Mouse (Mus musculus) spleen, postnatal 0 days (tissue): Measurements from ENCODE around the gene Alg12. TPM values are rescaled to one million over a fixed set of nuclear protein-coding genes. Genes with fewer than 3 reads are reported as not detected.

Source experiments
- polyA plus RNA-seq: library from polyadenylated mRNA; unstranded; fragments of >200 nt; fragmentation: Nextera tagmentation; extraction: Ambion mirVana; gene quantifications from 2 replicates; pipeline ENCODE4 v1.2.1, GENCODE M21; 2015

Gene Alg12
- 3.6 and 4.3 TPM in 2 replicates for polyA plus RNA-seq

DNA sequence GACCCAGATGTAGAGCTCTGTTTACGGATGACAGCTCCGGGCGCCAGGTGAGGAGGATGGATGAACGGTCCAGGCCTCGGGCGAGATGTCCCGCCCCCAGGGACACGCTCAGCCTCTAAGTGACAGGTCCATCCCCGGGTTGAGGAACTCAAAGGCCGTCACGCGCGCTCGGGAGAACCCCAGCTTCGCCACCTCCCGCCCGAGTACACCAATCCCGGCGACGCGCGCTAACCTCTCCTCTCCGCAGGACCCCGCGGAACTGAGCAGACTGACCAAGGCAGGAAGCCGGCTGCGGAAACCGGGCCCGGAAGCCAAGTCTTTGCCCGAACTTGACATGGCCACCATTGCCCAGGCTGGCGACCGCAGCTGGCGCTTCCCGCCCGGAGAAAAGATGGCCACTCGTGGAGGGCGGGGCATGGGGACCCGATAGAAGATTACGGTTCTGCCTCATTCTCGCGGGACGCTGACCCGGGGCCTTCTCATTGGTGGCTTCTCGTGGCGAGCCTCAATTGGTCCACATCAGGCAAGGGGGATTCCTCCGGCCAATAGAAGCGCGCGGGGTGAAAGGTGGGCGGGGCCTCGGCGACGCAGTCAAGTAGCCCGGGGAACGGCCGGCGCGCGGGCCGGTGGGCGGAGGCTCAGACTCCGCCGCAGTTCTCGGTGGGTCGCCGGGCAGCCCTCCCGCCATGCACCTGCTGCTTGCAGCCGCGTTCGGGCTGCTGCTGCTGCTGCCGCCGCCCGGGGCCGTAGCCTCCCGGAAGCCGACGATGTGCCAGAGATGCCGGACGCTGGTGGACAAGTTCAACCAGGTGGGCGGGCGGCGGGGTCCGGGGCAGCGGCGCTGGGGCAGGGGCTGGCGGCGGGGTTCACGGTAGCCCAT lies at the start of gene Alg12, which contains the start of gene Creld2:
Gene Alg12, minus strand, starts transcription at position 293 of the 880 bp plus-strand sequence.
Gene Creld2, plus strand, starts transcription at position 621 of the 880 bp plus-strand sequence.

DNA sequence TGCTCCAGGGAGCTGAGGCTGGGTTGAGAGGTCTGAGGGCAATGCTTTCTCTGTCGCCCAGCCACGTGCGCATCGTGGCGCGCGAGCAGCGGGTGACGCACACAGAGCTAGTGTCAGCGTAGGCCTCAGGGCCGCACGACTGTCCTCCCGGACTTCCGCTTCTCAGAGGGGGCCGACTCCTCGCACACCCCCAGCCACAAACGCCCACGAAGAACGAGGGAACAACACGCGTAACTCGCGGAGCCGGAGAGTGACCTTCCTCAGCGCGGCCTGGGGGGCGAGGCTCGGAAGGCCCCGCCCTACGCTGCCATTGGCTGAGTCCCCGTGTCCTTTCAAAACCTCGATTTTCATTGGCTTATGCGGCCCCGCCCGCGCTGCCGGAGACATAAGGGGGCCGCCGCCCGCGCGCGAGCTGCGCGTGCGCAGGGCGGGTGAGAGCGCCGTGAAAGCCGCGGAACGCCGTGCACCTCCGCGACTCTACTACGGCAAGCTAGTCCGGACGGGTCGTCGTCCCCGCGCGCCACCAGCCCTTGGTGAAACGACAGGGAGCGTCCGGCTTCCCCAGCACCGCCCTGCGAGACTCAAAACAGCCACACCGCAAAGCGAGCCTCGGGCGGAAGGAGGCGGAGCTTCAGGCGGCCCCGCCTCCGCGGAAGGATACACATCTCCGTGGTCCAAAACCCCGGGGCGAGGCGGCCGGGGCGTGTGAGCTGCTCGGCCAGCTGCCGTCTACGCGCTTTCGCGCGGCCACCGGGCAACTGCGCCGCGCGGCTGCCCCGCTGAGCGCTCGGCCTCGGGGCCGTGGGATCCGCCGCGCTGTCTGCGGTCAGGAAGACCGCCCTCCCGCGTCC lies 42.9 kb upstream of the Alg12 start, which contains the start of gene Pim3:
Gene Pim3, plus strand, starts transcription at position 415 of the 851 bp plus-strand sequence.

Other genes with a start within 250 kb of the Alg12 start
- not detected in 2 replicates for gene Zdhhc25, start 219.0 kb downstream of the Alg12 start, polyA plus RNA-seq
- gene Brd1, start 85.1 kb downstream of the Alg12 start, polyA plus RNA-seq, result 10.9 TPM in 2 replicates
- gene Zbed4, start 67.7 kb downstream of the Alg12 start, polyA plus RNA-seq, result 6.4 and 6.9 TPM in 2 replicates
- gene Creld2, start 328 bp upstream of the Alg12 start, polyA plus RNA-seq, result 27.7 and 32.1 TPM in 2 replicates
- 14.3 and 14.4 TPM in 2 replicates for gene Pim3, start 42.9 kb upstream of the Alg12 start, polyA plus RNA-seq
- gene Ttll8, start 135.1 kb upstream of the Alg12 start, polyA plus RNA-seq, result not detected in 2 replicates
- not detected in 2 replicates for gene Mlc1, start 159.7 kb upstream of the Alg12 start, polyA plus RNA-seq
- gene Mov10l1, start 163.6 kb upstream of the Alg12 start, polyA plus RNA-seq, result not detected in 2 replicates
- gene Panx2, start 240.4 kb upstream of the Alg12 start, polyA plus RNA-seq, result not detected in 2 replicates